Mouse (Mus musculus): ENCODE data around the gene Spta1. TPM values are rescaled to one million over a fixed set of nuclear protein-coding genes. Genes with fewer than 3 reads are reported as not detected.

Gene Spta1
- total RNA-seq, 1 experiment = 5.1 TPM

DNA sequence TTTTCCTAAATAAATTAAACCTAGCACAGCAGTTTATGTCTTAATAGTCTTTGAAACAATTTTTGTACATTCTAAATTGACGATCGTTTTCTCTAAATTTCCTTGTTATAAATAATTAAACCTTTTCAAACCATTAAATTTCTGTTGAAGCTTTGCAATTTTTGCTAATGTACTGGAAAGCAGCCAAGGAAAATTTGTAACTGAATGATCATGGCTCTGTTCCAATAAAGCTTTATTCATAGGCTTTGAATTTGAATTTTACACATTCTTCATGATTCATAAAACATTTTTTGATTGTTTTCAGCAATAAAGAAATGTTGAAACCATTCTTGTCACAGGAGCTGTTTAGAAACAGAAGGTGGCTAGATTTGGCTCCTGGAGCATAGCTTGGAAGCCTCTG lies 72.0 kb downstream of the Spta1 start:
- in situ Hi-C loops (cut with MboI; ENCODE audit: low sequenced_read_pairs in 2 of 2, unreplicated experiment in 2 of 2) = no loop called here

DNA sequence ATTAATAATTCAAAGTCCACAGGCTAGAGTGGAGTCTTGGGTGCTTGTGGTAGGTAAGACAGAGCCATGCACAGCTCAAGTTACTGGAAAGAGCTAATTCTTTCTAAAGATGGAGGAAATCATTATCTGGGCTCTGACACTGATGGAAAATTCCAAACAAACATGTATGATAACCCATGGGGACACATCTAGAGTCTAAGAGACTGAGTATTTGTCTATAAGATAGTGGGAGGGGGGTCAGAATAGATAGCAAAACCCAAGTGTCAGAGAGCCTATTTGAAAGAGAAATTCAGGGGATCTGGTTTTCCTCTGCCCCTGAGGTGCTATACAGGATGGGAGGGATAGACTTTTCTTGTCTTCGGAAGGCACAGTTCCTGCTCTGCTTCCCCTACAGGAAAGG lies 73.5 kb downstream of the Spta1 start:
- no peak overlapping the region for H3K9ac ChIP-seq (ENCODE audit: insufficient read depth, low read depth, low read length, poor library complexity, severe bottlenecking)
- H3K4me3 ChIP-seq (ENCODE audit: insufficient read depth in 1 of 2, low read depth in 1 of 2, low read length in 2 of 2, poor library complexity in 1 of 2, severe bottlenecking in 1 of 2) = no peak overlapping the region
- H3K4me1 ChIP-seq (ENCODE audit: control insufficient read depth in 2 of 2, insufficient read depth in 2 of 2, low read length in 2 of 2, poor library complexity in 1 of 2) = no peaks in the 10 kb centered on the region
- in situ Hi-C loops (cut with MboI; ENCODE audit: low sequenced_read_pairs in 2 of 2, unreplicated experiment in 2 of 2) = no loop called here
- no peak for TF ChIP-seq ZNF384 (IDR thresholded peaks at IDR 0.05; ENCODE audit: low read depth, low read length)
- TF ChIP-seq HCFC1 (IDR thresholded peaks at IDR 0.05; ENCODE audit: borderline replicate concordance, insufficient read depth, low read length) = no peak
- no peak for TF ChIP-seq ZC3H11A (IDR thresholded peaks at IDR 0.05; ENCODE audit: borderline replicate concordance, low read depth, low read length)
- no peak for TF ChIP-seq MAFK (IDR thresholded peaks at IDR 0.05; ENCODE audit: insufficient read depth, low read depth, low read length)
- TF ChIP-seq CHD2 (IDR thresholded peaks at IDR 0.05; ENCODE audit: low read depth, low read length) = no peak
- H3K36me3 ChIP-seq (ENCODE audit: control insufficient read depth, insufficient read depth, low read length, poor library complexity, severe bottlenecking) = no peaks in the 10 kb centered on the region
- no peak overlapping the region for H3K27ac ChIP-seq (ENCODE audit: insufficient read depth, low read depth, low read length, poor library complexity, severe bottlenecking)
- no peak for DNase-seq (ENCODE audit: low read depth, low spot score)
- no peaks in the 10 kb centered on the region for H3K9me3 ChIP-seq (ENCODE audit: control insufficient read depth, insufficient read depth, low read depth, low read length)

More for the DNA sequence above, 72.0 kb downstream of the Spta1 start:
- Histone ChIP-seq H3K27ac (ENCODE audit: insufficient read depth, low read depth, low read length, poor library complexity, severe bottlenecking) (no peak overlapping the region), H3K4me3 (ENCODE audit: insufficient read depth in 1 of 2, low read depth in 1 of 2, low read length in 2 of 2, poor library complexity in 1 of 2, severe bottlenecking in 1 of 2) (no peak overlapping the region), H3K9me3 (ENCODE audit: control insufficient read depth, insufficient read depth, low read depth, low read length) (no peaks in the 10 kb centered on the region), H3K36me3 (ENCODE audit: control insufficient read depth, insufficient read depth, low read length, poor library complexity, severe bottlenecking) (no peaks in the 10 kb centered on the region), H3K9ac (ENCODE audit: insufficient read depth, low read depth, low read length, poor library complexity, severe bottlenecking) (no peak overlapping the region), H3K4me1 (ENCODE audit: control insufficient read depth in 2 of 2, insufficient read depth in 2 of 2, low read length in 2 of 2, poor library complexity in 1 of 2) (no peaks in the 10 kb centered on the region)
- no peak for TF ChIP-seq ZC3H11A (IDR thresholded peaks at IDR 0.05; ENCODE audit: borderline replicate concordance, low read depth, low read length)
- no peak for TF ChIP-seq HCFC1 (IDR thresholded peaks at IDR 0.05; ENCODE audit: borderline replicate concordance, insufficient read depth, low read length)
- TF ChIP-seq ZNF384 (IDR thresholded peaks at IDR 0.05; ENCODE audit: low read depth, low read length) = no peak
- no peak for TF ChIP-seq CHD2 (IDR thresholded peaks at IDR 0.05; ENCODE audit: low read depth, low read length)
- no peak for TF ChIP-seq MAFK (IDR thresholded peaks at IDR 0.05; ENCODE audit: insufficient read depth, low read depth, low read length)
- no peak for DNase-seq (ENCODE audit: low read depth, low spot score)

DNA sequence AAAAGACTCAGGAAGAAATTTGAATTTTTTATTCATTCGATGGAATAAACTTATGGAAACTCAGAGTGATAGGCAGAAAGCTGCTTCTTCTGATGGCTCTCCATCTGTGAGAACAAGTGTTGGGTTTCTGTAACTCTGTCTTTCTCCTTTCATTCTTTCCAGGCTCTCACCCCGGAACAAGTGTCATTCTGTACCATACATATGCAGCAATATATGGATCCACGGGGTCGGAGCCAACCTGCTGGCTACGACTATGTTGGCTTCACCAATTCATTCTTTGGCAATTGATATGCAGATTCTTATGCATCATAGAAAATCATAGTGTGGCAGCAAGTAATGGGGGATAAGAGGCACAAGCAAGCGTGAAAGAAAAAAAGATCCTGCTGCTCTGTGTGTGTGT lies 74.6 kb downstream of the Spta1 start:
- in situ Hi-C loops (cut with MboI; ENCODE audit: low sequenced_read_pairs in 2 of 2, unreplicated experiment in 2 of 2) = no loop called here
- TF ChIP-seq ZNF384 (IDR thresholded peaks at IDR 0.05; ENCODE audit: low read depth, low read length) = no peak
- TF ChIP-seq ZC3H11A (IDR thresholded peaks at IDR 0.05; ENCODE audit: borderline replicate concordance, low read depth, low read length) = no peak
- no peak for TF ChIP-seq HCFC1 (IDR thresholded peaks at IDR 0.05; ENCODE audit: borderline replicate concordance, insufficient read depth, low read length)
- TF ChIP-seq CHD2 (IDR thresholded peaks at IDR 0.05; ENCODE audit: low read depth, low read length) = no peak
- TF ChIP-seq MAFK (IDR thresholded peaks at IDR 0.05; ENCODE audit: insufficient read depth, low read depth, low read length) = no peak
- Histone ChIP-seq H3K4me1 (ENCODE audit: control insufficient read depth in 2 of 2, insufficient read depth in 2 of 2, low read length in 2 of 2, poor library complexity in 1 of 2) (no peaks in the 10 kb centered on the region), H3K9me3 (ENCODE audit: control insufficient read depth, insufficient read depth, low read depth, low read length) (no peaks in the 10 kb centered on the region), H3K4me3 (ENCODE audit: insufficient read depth in 1 of 2, low read depth in 1 of 2, low read length in 2 of 2, poor library complexity in 1 of 2, severe bottlenecking in 1 of 2) (no peak overlapping the region), H3K9ac (ENCODE audit: insufficient read depth, low read depth, low read length, poor library complexity, severe bottlenecking) (no peak overlapping the region), H3K36me3 (ENCODE audit: control insufficient read depth, insufficient read depth, low read length, poor library complexity, severe bottlenecking) (no peaks in the 10 kb centered on the region), H3K27ac (ENCODE audit: insufficient read depth, low read depth, low read length, poor library complexity, severe bottlenecking) (no peak overlapping the region)
- no peak for DNase-seq (ENCODE audit: low read depth, low spot score)

DNA sequence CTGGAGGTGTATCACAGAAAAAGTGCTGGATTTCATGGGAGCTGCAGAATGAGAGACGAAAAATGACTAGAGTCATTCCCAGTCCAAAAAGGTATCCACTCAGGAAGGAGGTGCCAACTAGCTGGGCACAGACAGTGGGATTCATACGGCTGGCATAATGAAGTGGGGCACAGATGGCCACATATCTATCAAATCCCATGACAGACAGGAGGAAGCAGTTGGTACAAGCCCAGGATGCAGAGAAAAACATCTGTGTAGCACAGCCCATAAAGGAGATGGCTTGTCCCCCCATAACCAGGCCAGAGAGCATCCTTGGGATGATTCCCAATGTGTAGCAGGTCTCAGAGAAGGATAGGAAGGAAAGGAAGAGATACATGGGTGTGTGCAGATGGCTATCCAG lies 77.8 kb downstream of the Spta1 start:
- Histone ChIP-seq H3K9me3 (ENCODE audit: control insufficient read depth, insufficient read depth, low read depth, low read length) (no peaks in the 10 kb centered on the region), H3K9ac (ENCODE audit: insufficient read depth, low read depth, low read length, poor library complexity, severe bottlenecking) (no peak overlapping the region), H3K4me1 (ENCODE audit: control insufficient read depth in 2 of 2, insufficient read depth in 2 of 2, low read length in 2 of 2, poor library complexity in 1 of 2) (no peaks in the 10 kb centered on the region), H3K4me3 (ENCODE audit: insufficient read depth in 1 of 2, low read depth in 1 of 2, low read length in 2 of 2, poor library complexity in 1 of 2, severe bottlenecking in 1 of 2) (no peak overlapping the region), H3K27ac (ENCODE audit: insufficient read depth, low read depth, low read length, poor library complexity, severe bottlenecking) (no peak overlapping the region), H3K36me3 (ENCODE audit: control insufficient read depth, insufficient read depth, low read length, poor library complexity, severe bottlenecking) (no peaks in the 10 kb centered on the region)
- no peak for TF ChIP-seq CHD2 (IDR thresholded peaks at IDR 0.05; ENCODE audit: low read depth, low read length)
- in situ Hi-C loops (cut with MboI; ENCODE audit: low sequenced_read_pairs in 2 of 2, unreplicated experiment in 2 of 2) = no loop called here
- DNase-seq (ENCODE audit: low read depth, low spot score) = no peak

DNA sequence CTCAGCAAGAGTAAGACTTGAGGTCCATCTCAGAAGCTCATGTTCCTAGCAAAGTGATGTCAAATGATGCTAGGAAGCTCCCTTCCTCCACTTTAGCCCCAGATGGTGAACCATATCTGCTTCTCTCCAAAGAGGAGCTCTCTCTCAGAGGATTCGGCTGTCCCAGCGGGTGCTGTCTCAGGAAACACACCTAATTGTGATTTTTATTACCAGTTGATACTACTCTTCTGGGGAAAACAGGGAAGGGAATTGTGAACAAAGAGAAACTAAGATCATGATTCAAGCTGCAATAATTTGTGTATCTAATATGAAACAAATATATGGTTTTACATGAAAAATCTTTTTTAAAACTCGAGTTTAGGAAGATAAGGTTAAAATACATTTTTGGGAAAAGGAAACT lies 79.4 kb downstream of the Spta1 start, which contains the start of gene Olfr419:
TSS of gene Olfr419 (minus strand) at position 101 of the 400 bp plus-strand sequence.
- H3K27ac ChIP-seq (ENCODE audit: insufficient read depth, low read depth, low read length, poor library complexity, severe bottlenecking) = no peak within 1 kb of the TSS
- no peaks in the 10 kb centered on the region for H3K36me3 ChIP-seq (ENCODE audit: control insufficient read depth, insufficient read depth, low read length, poor library complexity, severe bottlenecking)
- in situ Hi-C loops (cut with MboI; ENCODE audit: low sequenced_read_pairs in 2 of 2, unreplicated experiment in 2 of 2) = no loop called here
- no peak within 1 kb of the TSS for H3K9ac ChIP-seq (ENCODE audit: insufficient read depth, low read depth, low read length, poor library complexity, severe bottlenecking)
- H3K4me3 ChIP-seq (ENCODE audit: insufficient read depth in 1 of 2, low read depth in 1 of 2, low read length in 2 of 2, poor library complexity in 1 of 2, severe bottlenecking in 1 of 2) = no peak within 1 kb of the TSS
- TF ChIP-seq HCFC1 (IDR thresholded peaks at IDR 0.05; ENCODE audit: borderline replicate concordance, insufficient read depth, low read length) = no peak
- no peak for TF ChIP-seq MAFK (IDR thresholded peaks at IDR 0.05; ENCODE audit: insufficient read depth, low read depth, low read length)
- no peak for TF ChIP-seq CHD2 (IDR thresholded peaks at IDR 0.05; ENCODE audit: low read depth, low read length)
- no peak for TF ChIP-seq ZNF384 (IDR thresholded peaks at IDR 0.05; ENCODE audit: low read depth, low read length)
- TF ChIP-seq ZC3H11A (IDR thresholded peaks at IDR 0.05; ENCODE audit: borderline replicate concordance, low read depth, low read length) = no peak
- H3K4me1 ChIP-seq (ENCODE audit: control insufficient read depth in 2 of 2, insufficient read depth in 2 of 2, low read length in 2 of 2, poor library complexity in 1 of 2) = no peaks in the 10 kb centered on the region
- no peaks in the 10 kb centered on the region for H3K9me3 ChIP-seq (ENCODE audit: control insufficient read depth, insufficient read depth, low read depth, low read length)
- no peak for DNase-seq (ENCODE audit: low read depth, low spot score)

Data from ES-E14 (cell line).